Mouse (Mus musculus) kidney, adult 2 months (tissue): ENCODE measurements at regions not wholly inside any gene's neighbourhood (a gene's known extent, or its start where the extent isn't known, plus 50 kb on each side); places are given as distances from the start of the nearest gene placed in this dataset.

Source experiments
- CTCF ChIP-seq: fragments of 200-500 bp; conservative IDR thresholded peaks from 2 replicates; pipeline ENCODE4 v1.5.1; 2011; ENCODE audit warnings: low read depth, mild to moderate bottlenecking, control low read depth, low read length, moderate library complexity, mixed read lengths; ENCODE audit not compliant: insufficient read depth, insufficient read length
- POLR2A ChIP-seq: fragments of 200-500 bp; IDR thresholded peaks from one replicate; pipeline ENCODE4 v1.6.1; 2011; ENCODE audit warnings: low read depth, low read length, control low read depth

- TF ChIP-seq POLR2A (no peak), CTCF (peak; percentile 31; the same call in 1 of the 2 replicates)
Measured at GRCm38 (mm10) chr19:26465228-26465627, 139.6 kb upstream of the Smarca2 start.
